Mouse (Mus musculus) left cerebral cortex, postnatal 4 days (tissue): Measurements from ENCODE around the gene Gopc. TPM values are rescaled to one million over a fixed set of nuclear protein-coding genes. Genes with fewer than 3 reads are reported as not detected.

Source experiments
- DNase-seq: peaks from one replicate; pipeline ENCODE4 v3.0.0-alpha.2; 2022
- intact Hi-C: fragments of 180-260 bp; cut with DNase I; formaldehyde crosslinking; loops from one replicate; pipeline ENCODE4 v1.15.1; 2025
- total RNA-seq, 2 experiments: library from RNA; stranded (reverse); gene quantifications; 2 replicates each; pipeline ENCODE4 v1.2.3; 2021

The Gopc gene
- total RNA-seq, result 10 to 100 TPM; 46.3 to 49.7 TPM

DNA sequence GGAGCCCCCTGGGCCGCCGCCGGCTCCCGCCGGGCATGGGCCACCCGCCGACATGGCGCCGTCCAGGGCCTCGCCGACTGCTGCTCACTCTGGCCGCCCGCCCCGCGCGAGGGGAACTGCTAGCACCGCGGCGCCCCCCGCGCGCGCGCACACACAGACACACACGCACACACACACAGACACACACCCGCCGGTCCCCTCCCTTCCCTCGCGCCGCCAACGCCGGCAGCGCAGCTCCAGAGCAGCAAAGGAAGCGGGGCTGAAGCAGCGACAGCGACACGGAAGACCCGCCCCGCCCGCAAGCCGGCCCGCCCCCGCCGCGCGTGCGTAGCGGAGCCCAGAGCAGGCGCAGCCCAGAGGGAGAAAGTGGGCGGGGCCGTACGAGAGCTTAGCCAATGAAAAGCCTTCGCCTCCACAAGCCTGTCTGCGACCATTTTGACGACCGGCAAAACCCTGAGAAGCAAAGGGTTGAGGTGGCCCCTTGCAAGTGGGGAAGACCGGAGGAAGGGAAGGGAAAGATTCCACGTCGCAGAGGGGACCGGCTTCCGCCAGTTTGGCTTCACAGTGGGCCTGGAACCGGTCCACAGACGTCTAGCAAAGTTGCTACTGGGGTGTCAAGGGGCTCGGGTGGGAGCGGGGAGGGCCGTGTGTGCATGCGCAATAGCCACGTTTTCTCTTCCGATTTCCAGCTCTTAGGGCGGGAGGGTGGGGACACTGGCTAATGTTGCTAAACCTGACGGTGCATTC is at the start of gene Gopc:
Gene Gopc, minus strand, starts transcription at position 280 of the 747 bp plus-strand sequence.
- peak; percentile 98 for DNase-seq
- intact Hi-C loops, result loop anchor here (5.0 to 10.0 kb wide), 2 partner anchors 165 to 277 kb away; no protein-coding TSS in a partner anchor

DNA sequence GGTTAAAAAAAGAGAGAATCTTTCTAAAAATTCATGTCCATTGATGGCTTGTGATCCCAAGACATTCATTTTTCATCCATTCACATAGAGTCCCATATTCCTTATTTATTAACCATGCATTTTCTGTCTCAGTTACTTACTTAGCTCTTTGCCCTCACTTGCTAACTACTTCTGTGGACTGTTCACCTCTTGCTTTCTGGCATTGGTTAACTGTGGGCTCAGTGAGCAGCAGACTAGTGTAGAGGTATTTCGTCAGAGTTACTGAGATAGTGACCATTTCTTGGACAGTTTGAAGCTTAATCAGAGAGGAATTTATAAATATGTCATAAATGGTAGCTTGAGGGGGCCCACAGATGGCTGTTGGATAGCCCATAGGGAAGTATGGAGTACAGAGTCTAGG is 49.0 kb upstream of the Gopc start:
- intact Hi-C loops, result no loop called here

DNA sequence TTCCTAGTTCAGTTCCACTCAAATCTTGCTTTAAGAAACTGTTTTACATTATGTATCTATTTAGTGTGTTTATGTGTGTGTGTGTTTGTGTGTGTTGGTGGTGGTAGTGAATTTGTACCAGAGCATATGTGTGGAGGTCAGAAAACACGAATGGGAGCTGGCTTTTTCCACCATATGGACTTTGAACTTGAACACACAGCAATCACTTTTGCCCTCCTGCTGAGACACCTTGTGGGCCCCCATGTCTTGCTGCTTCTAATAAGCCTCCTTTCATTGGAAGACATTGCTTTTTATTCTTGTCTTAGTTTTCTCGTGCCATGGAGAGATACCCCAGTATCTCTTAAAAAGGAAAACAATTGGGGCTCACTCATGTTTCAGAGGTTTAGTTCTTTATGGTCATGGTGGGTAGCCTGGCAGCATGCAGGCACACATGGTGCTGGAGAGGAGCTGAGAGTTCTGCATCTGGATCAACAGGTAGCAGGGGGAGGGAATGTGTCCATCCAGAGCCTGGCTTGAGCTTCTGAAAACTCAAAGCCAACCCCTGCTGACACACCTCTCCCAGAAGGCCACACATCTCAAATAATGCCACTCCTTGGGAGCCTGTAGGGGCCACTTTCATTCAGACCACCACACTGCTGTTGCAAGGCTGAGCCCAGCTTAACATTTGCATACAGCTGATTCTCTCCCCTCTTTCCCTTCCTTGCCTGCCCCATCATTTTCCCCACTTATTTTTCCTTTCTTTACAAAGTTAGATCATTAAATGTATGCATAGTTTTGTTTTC is 45.9 kb upstream of the Gopc start:
- intact Hi-C loops, result loop anchor here (10.0 kb wide), 1 partner anchor 897 kb away; no protein-coding TSS in a partner anchor
- DNase-seq, result no peak

More for the DNA sequence above, 49.0 kb upstream of the Gopc start:
- no peak for DNase-seq

- intact Hi-C loops, result loop anchor here (10.0 kb wide), 1 partner anchor 898 kb away; no protein-coding TSS in a partner anchor
- no peak for DNase-seq
Measured at GRCm38 (mm10) chr10:52426314-52426980, 44.5 kb upstream of the Gopc start.

DNA sequence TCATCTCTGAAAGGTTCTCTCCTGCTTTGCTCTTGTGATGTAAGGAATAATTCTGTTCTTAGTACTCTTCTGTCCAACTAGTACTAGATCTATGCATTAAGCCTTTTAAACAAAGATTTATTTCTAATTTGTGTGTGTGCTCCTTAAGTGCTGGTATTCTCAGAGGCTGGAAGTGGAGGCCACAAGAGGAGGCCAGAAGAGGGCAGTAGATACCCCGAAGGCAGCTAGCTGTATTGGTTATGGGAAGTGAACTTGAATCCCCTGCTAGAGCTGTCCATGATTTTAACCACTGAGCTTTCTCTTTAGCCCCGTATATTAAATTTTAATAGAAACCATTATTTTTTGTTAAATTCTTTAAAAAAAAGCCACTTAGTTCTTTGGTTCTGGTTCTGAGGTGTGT is 41.2 kb upstream of the Gopc start:
- intact Hi-C loops, result loop anchor here (10.0 kb wide), 1 partner anchor 902 kb away; no protein-coding TSS in a partner anchor
- no peak for DNase-seq

- DNase-seq, result no peak
- intact Hi-C loops, result loop anchor here (10.0 kb wide), 1 partner anchor 903 kb away; no protein-coding TSS in a partner anchor
Measured at GRCm38 (mm10) chr10:52421716-52422115, 39.8 kb upstream of the Gopc start.

DNA sequence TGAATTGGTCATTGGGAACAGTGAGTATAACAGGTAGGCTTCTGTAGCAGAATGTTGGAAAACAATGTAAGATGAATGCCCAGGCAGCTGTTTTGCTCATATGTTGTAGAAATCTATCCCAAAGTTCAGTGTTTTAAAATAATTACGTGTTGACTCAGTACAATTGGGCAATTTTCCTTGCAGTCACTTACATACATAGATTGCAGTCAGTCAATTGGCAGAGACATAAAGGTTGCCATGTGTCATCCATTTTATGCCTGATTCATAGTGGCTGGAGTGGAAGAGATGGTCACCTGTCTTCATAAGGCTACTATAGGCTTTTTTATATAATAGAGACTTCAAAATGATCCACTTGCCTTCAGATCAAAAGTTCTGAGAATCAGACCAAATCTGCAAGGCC is 38.6 kb upstream of the Gopc start:
- intact Hi-C loops, result loop anchor here (10.0 kb wide), 1 partner anchor 904 kb away; no protein-coding TSS in a partner anchor

DNA sequence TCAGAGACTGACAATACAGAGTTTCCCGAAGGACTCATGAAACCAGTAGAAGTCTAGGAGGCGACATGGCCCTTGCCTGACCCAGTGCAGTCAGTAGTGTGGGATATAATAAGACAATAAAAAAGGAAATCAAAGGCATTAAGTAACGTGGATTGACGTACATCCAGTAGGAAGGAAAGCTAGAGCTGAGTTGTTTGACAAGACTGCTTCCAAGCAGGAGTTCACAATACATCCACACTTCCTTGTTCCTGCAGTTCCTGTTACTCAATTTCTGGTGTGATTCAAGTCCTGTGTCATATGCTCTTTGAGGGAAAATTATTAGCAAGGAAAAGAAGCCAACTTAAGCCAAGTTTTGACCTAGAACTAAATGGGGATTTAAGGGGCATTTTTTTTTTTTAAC is 37.5 kb upstream of the Gopc start:
- DNase-seq, result no peak
- intact Hi-C loops, result loop anchor here (5.0 to 10.0 kb wide), 2 partner anchors 275 to 458 kb away; partner anchors contain the start of gene Slc35f1

More for the DNA sequence above, 38.6 kb upstream of the Gopc start:
- DNase-seq, result no peak

GRCm38 (mm10) chr10:52418931-52419330 is 37.0 kb upstream of the Gopc start:
- intact Hi-C loops, result loop anchor here (5.0 to 10.0 kb wide), 2 partner anchors 276 to 458 kb away; partner anchors contain the start of gene Slc35f1

GRCm38 (mm10) chr10:52417998-52418860 is 36.3 kb upstream of the Gopc start:
- DNase-seq, result no peak

More at GRCm38 (mm10) chr10:52418931-52419330, 37.0 kb upstream of the Gopc start:
- no peak for DNase-seq

GRCm38 (mm10) chr10:52417299-52417997 is 35.5 kb upstream of the Gopc start, which contains the start of gene Nus1:
Gene Nus1, plus strand, starts transcription at chr10:52417547.
- peak; percentile 98 for DNase-seq
- intact Hi-C loops, result loop anchor here (5.0 to 10.0 kb wide), 2 partner anchors 277 to 460 kb away; partner anchors contain the start of gene Slc35f1

More at GRCm38 (mm10) chr10:52417998-52418860, 36.3 kb upstream of the Gopc start:
- intact Hi-C loops, result loop anchor here (5.0 to 10.0 kb wide), 2 partner anchors 277 to 459 kb away; partner anchors contain the start of gene Slc35f1

DNA sequence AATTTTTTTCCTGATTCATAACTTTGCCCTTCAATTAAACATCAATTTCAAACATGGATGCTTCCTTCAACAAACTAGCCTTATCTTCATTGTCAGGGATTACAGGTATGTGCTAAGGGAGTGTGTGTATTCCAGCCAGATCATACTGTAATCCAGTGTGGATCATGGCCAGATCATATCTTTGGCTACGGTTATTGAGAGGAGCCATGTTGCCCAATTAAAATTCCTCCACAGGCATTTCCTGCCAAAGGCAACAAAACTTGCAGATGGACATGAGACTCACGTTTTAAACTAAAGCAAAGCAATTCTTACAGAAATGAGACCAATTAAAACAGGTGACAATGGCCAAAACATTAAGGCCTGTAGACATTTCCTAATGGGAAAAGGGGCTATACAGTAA is 34.5 kb upstream of the Gopc start:
- DNase-seq, result no peak
- intact Hi-C loops, result loop anchor here (5.0 to 10.0 kb wide), 2 partner anchors 278 to 461 kb away; partner anchors contain the start of gene Slc35f1

GRCm38 (mm10) chr10:52415020-52415419 is 33.1 kb upstream of the Gopc start:
- intact Hi-C loops, result loop anchor here (5.0 to 10.0 kb wide), 2 partner anchors 280 to 462 kb away; partner anchors contain the start of gene Slc35f1
- no peak for DNase-seq

- intact Hi-C loops, result no loop called here
- no peak for DNase-seq
Measured at GRCm38 (mm10) chr10:52407526-52407925, 25.6 kb upstream of the Gopc start.

DNA sequence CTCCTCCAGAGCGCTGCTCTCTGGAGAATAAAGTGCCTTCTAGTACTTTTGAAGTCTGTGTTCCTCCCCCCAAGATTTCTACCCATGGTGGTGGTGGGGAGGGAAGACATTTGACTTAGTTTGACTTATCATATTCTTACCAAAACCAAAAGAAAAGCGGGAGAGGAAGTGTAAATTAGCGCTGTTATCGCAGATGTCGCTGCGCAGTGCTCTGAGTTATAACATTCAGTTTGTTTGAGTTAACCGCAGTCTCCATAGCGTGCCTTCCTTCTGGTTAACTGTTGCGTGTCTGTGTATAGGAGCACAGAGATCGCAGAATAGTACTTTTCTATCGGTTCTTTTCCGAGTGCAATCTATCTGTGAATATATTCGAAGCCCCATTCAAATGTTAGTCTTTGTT is 23.2 kb upstream of the Gopc start:
- no peak for DNase-seq
- intact Hi-C loops, result no loop called here

DNA sequence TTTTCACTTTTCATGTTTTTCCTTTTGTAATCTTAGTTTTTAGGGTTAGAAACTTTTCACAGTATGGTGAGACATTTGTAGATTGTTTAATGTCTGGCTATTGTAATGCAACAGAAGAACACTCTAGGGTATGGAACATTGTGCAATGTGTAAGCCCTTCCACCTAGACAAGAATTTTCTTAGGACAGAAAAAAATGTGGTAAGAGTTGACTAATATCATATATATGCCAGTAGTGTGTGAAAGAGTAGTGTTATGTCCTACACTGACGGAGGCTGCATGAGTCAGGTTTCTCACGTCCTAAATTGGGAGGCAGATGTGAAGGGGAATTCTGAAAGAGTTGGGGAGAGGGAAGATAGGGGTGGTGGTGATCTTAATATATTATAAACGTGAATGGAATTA is 17.8 kb upstream of the Gopc start:
- intact Hi-C loops, result no loop called here
- DNase-seq, result no peak

DNA sequence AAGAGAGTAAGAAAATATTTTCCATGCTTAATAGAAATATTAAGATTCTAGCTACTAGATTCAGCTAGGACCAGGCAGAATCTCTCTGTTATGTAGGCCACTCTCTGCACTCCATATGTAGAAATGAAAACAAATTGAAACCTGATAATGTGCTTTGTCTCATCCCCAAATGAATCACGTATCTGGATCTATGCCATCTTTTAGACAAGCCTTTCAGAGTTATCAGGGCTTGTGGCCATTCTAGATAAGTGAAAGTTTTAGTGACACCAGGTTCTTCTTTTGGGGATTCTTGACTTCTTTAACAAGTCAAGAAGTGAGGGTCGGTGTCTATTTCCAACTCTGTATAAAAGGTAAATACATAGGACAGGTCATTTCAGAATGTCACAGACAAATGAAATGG is 16.8 kb upstream of the Gopc start:
- DNase-seq, result no peak
- intact Hi-C loops, result no loop called here

- intact Hi-C loops, result no loop called here
- DNase-seq, result no peak
Measured at GRCm38 (mm10) chr10:52396647-52397046, 14.7 kb upstream of the Gopc start.

DNA sequence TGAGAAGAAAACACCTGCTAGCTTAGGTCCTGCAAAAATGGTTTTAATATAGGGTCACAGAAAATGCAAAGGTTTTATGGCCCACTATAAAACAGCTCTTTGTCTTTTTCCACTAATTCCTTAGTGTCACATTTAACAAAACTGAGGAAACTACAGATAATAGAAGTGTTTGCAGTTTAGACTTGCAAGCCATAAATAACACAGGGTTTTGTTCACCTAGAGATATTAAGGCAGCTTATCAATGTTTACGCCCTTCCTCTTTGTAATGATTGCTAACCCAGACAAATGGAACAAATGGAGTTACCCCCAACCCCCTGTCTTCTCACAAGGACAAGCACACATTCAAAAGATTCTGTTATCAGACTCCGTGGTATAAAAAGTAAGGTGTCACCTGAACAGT is 9.3 kb upstream of the Gopc start:
- no peak for DNase-seq
- intact Hi-C loops, result no loop called here
